Mouse (Mus musculus) spleen, adult 2 months (tissue): Measurements from ENCODE around the gene Phlpp1.

Experiments used
- CTCF ChIP-seq: fragments of 200-500 bp; IDR thresholded peaks from 2 replicates; pipeline ENCODE4 v1.5.1; 2011; ENCODE audit warnings: mild to moderate bottlenecking, inconsistent platforms; ENCODE audit not compliant: insufficient read depth, insufficient read length, insufficient replicate concordance; ENCODE audit errors: extremely low read depth
- POLR2A ChIP-seq: fragments of 200-500 bp; IDR thresholded peaks from 2 replicates; pipeline ENCODE4 v1.6.1; 2011; ENCODE audit warnings: low read depth, low read length, inconsistent platforms

DNA sequence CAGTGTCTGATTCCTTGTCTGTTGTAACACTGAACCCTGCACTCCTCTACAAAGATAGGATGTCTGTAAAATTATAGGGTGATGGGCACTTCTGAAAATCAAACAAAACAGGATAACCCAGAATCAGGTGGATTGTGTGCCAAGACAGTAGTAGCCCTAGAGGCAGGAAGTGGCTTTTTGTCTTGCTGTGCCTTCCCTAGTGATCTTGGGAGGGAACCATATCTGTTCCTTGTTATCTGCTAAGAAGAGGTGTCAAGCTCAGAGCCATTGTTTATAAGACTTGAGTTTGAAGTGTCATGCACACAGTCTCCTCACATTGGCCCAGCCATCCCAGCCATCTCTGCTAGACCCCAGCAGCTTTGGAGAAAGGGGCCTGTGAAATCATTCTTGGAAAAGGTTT lies 187.9 kb downstream of the Phlpp1 start:
- TF ChIP-seq POLR2A (no peak), CTCF (no peak)
